Mouse (Mus musculus): ENCODE measurements around the gene Hist1h2bn.
"Not testable (repeated sequence)": the region's sequence is repeated elsewhere in the genome, so short reads cannot be mapped to it uniquely, and the experiment has no call there.

Gene Hist1h2bn

DNA sequence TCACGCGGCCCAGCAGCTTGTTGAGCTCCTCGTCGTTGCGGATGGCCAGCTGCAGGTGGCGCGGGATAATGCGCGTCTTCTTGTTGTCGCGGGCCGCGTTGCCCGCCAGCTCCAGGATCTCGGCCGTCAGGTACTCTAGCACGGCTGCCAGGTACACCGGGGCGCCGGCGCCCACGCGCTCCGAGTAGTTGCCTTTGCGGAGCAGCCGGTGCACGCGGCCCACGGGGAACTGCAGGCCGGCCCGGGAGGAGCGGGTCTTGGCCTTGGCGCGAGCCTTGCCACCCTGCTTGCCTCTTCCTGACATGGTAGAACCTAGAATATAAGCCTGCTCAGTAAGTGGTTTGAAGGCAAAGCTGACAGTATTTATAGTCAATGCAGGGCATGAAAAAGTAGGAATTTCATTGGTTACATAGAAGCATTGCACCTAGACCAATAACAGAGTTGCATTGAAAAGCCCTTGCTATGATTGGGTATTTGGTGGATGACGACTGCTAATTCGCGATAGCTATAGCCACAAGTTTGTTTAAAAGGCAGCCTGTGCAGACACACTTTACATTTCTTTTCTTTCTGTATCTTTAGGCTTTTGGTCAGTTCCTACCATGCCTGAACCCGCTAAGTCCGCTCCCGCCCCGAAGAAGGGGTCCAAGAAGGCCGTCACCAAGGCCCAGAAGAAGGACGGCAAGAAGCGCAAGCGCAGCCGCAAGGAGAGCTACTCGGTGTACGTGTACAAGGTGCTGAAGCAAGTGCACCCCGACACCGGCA is at the start of gene Hist1h2bn, which contains the start of gene Hist1h2ak:
Gene Hist1h2bn (plus strand): TSS at position 600 of the 762 bp plus-strand sequence.
Gene Hist1h2ak (minus strand): TSS at position 304 of the 762 bp plus-strand sequence.
- peak; percentile 19 for DNase-seq

DNA sequence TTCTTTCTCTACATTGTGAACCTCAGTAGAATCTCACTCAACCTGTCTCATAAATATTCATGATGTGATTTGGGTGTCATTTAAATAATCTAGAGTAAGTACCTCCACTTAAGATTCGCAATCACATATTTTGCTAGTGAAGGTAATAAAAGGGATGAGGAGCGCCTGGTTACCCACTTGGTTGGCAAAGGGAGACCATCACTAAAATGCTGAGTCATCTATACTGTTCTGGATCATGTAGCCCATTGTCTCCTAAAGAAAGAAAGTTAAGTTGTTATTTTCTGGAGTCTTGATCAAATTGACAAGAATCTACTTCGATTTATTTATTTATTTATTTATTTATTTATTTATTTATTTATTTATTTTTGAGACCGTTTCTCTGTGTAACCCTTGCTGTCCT is 47.3 kb upstream of the Hist1h2bn start:
- no peak for DNase-seq

DNA sequence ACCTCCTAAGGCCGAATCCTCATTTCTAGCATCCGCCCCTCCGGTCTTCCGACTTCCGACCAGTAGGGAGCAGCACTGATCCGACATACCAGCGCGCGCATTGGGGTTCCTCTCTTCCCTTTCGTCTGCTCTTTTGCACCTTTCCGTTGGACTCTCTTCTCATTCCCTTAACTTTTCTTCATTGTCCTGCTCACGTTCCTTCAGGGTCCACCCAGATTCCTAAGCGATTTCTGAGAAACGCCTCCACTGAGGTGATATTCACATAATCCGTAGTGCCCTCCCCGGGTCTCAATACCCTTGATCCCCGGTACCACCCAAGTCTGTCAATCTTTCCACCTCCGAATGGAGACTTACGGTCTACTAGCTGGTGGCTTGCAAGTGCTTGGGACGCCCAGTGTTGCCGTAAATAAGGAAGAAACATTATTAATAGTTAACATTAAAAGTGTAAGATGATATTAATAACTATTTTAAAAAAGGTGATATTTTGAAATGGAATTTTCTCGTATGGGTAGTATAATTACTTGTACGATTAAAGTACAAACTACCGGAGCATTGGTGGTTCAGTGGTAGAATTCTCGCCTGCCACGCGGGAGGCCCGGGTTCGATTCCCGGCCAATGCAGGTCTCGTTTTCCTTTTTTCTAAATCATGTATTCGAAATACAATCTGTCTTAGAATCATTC is 43.8 kb upstream of the Hist1h2bn start:
- peak; percentile 86 for DNase-seq

GRCm38 (mm10) chr13:21710821-21711525 is 43.0 kb upstream of the Hist1h2bn start:
- peak; percentile 64 for DNase-seq

DNA sequence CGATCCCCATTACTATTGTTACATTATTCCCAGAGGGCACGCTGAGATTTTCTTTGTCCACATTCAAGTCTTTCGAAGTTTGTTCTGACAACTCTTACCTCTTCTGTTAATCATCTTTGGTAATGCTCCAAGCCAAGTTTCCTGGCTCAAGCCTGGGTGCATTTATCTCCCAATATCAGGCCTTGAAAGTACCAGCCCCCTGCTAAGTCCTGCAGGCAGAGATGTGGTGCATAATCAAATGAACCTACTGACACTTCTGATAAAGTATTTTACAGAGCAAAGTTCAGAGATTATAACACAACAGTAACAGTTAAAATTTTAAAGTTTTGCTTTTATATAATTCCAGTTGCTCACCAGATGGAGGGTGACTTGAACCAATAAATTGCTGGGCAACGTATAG is 42.2 kb upstream of the Hist1h2bn start:
- no peak for DNase-seq

DNA sequence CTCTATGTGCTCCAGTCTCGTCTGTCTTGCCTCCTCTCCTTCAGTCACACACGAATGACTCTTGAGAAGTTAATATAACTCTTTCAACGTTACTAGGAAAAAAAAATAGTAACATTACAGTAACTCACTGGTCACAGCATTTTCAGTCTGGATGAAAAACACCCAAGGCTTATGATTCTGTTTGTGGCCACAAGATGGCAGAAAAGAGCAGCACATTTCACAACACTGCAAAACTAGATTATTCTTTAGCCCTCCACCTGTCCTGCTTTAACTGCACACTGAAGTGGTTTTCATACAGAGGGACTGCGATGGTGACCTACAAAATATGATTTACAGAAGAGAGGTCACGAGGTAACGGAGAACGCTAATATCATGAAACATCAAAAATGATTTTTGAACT is 39.2 kb upstream of the Hist1h2bn start:
- peak; percentile 27 for DNase-seq

DNA sequence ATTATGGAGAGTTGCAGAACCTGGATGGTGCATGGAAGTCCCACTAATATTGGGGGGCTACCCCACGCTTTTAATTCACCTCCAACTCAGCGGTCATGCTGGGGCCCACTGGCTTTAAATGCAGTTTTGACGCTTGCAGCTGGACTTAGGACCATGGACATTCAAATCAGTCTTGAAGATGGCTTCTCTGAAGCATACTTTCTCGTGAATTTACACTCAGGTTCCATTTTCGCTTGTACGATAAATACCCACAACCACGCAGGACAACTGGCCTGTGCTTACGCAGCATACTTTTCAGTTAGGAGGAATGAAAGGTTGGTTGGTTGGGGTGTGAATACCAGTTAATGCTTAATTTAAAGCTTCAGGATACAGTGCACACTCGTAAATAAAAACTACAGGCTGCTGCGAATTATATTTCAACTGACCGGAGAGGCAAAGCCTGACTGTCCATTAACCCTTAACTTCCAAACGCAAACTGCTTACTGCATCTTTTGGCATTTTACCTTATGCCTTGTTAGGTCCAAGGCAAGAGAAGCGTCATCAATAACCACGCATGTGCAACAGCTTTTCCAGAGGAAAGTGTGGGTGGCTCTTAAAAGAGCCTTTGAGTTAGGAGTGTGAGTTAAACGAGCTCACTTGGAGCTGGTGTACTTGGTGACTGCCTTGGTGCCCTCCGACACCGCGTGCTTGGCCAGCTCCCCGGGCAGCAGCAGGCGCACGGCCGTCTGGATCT is 38.6 kb upstream of the Hist1h2bn start:
- no peak for DNase-seq

DNA sequence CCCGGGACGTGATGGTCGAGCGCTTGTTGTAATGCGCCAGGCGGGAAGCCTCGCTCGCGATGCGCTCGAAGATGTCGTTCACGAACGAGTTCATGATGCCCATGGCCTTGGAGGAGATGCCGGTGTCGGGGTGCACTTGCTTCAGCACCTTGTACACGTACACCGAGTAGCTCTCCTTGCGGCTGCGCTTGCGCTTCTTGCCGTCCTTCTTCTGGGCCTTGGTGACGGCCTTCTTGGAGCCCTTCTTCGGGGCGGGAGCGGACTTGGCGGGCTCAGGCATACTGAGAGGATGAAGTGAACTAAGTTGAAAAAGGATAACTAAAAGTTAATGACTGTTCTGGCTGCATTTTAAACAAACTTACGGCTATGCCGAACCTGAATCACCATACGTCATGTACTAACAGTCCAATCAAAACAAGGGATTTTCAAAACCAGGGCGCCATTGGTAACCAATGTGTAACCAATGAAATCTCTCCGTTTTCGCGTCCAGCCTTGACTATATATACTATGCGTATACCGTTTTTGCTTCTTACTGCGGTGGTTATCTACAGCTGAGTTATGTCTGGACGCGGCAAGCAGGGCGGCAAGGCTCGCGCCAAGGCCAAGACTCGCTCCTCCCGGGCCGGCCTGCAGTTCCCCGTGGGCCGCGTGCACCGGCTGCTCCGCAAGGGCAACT is 37.9 kb upstream of the Hist1h2bn start, which contains the start of the genes Hist1h2bl and Hist1h2ai:
Gene Hist1h2bl (minus strand): TSS at position 280 of the 676 bp plus-strand sequence.
Gene Hist1h2ai (plus strand): TSS at position 559 of the 676 bp plus-strand sequence.
- DNase-seq = peak; percentile 56

- not testable (repeated sequence) for DNase-seq
Observed at GRCm38 (mm10) chr13:21716540-21717391, 37.2 kb upstream of the Hist1h2bn start.

- peak; percentile 69 for DNase-seq
Observed at GRCm38 (mm10) chr13:21717397-21718357, 36.2 kb upstream of the Hist1h2bn start, which contains the start of gene Hist1h3h. Hist1h3h (plus strand) TSS chr13:21717659.

DNA sequence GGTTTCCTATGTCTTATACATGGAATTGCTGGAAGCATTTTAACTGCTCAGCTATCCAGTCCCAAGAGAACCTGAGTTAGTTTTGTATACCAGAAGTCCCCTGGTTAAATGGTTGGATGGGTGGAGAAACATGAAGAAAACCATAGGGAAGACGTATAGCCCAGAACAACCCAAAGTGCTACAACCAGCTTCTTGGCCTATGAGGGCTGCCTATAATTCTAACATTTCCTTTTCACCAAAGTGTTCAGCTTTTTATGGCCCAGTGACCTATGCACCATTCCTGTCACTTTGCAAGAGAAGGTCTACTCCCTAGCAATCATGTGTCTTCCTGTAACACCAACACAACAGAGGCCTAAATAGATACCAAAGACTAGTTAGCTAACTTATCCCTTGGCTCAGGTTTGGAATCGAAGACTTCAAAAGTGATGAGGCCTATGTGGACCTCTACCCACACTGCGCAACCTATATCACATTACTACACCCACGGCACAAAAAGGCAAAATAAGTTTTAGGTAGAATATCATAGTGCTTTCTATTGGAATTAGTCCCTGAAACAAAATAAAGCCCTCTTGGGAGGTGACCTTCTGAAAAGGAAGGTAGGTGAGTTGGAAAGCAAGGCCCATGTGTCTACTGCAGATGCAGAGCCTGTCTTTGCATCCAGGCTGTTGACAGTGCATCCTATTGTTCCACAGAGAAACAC is 35.4 kb upstream of the Hist1h2bn start:
- no peak for DNase-seq

GRCm38 (mm10) chr13:21721107-21721756 is 32.7 kb upstream of the Hist1h2bn start:
- not testable (repeated sequence) for DNase-seq

- DNase-seq = not testable (repeated sequence)
Observed at GRCm38 (mm10) chr13:21721757-21722372, 32.1 kb upstream of the Hist1h2bn start, which contains the start of gene Hist1h2bm. Hist1h2bm (plus strand) TSS chr13:21722044.

- DNase-seq = no peak
Observed at GRCm38 (mm10) chr13:21722373-21722925, 31.5 kb upstream of the Hist1h2bn start.

DNA sequence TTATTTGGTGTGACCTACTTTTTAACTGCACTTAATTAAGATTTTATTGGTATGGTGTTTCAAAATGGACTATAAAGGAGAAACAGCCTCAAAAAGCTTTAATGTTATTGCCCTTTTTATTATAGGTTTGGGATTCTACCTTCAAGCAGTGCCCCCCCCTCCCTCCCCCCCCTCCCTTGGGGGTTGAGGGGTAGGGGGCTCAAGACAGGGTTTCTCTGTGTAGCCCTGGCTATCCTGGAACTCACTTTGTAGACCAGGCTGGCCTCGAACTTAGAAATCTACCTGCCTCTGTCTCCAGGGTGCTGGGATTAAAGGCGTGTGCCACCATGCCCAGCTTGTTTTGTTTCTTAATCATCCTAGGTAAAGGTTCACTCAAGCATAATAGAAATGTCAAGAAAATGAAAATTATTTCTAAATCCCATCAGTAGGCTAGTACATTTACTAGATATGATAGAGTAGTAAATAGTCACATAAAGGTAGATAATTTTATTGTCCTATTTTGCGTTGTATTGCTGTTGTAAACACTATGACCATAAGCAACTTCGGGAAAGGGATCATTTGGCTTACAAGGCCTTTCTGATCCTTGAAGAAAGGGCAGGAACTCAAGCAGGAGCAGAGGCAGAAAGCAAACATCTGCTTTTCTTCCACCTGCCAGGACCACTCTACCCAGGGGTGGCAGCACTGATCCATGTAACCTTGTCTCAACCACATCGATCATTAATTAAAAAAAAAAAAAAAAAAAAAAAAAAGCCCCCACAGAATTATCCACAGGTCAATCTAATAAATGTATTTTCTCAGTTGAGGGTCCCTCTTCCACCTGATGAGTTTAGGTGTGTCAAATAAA is 30.7 kb upstream of the Hist1h2bn start:
- DNase-seq = no peak

GRCm38 (mm10) chr13:21727948-21728572 is 25.9 kb upstream of the Hist1h2bn start:
- DNase-seq = no peak

Data from right cerebral cortex, postnatal 14 days (tissue).